Mouse (Mus musculus): ENCODE measurements at regions not wholly inside any gene's neighbourhood (a gene's known extent, or its start where the extent isn't known, plus 50 kb on each side); places are given as distances from the start of the nearest gene placed in this dataset.
"Not testable (repeated sequence)": the region's sequence is repeated elsewhere in the genome, so short reads cannot be mapped to it uniquely, and the experiment has no call there.

GRCm38 (mm10) chr16:76510861-76511260 is 137.2 kb upstream of the Nrip1 start:
- no peak for DNase-seq

GRCm38 (mm10) chr16:76509109-76509650 is 135.6 kb upstream of the Nrip1 start:
- no peak for DNase-seq

DNA sequence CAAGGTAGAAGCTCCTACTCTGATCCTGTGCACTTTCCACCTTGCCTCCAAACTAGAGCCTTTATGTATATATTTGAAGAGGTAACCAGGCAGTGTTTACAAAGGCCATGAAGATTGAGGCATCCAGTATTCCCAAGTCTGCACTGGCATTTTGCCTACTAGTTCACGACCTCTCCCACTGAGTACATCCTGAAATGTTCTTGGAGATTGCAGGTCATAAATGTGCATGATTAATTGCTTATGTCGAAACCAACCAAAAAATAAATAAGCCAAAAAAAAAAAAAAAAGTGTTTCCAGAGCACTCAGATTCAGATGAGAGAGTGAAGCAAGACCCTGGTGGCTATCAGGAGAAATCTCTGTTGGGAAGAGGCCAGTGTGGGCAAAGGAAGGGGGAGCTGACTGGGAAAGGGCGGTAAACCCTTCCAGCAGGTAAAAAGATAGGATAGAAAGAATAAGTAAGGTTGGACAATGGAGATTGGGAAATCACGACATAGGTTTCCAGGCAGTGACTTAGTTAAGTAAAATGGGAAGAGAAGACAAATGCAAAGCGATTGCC is 133.6 kb upstream of the Nrip1 start:
- peak; percentile 60 for DNase-seq

- DNase-seq = no peak
Measured at GRCm38 (mm10) chr16:76506240-76506639, 132.6 kb upstream of the Nrip1 start.

DNA sequence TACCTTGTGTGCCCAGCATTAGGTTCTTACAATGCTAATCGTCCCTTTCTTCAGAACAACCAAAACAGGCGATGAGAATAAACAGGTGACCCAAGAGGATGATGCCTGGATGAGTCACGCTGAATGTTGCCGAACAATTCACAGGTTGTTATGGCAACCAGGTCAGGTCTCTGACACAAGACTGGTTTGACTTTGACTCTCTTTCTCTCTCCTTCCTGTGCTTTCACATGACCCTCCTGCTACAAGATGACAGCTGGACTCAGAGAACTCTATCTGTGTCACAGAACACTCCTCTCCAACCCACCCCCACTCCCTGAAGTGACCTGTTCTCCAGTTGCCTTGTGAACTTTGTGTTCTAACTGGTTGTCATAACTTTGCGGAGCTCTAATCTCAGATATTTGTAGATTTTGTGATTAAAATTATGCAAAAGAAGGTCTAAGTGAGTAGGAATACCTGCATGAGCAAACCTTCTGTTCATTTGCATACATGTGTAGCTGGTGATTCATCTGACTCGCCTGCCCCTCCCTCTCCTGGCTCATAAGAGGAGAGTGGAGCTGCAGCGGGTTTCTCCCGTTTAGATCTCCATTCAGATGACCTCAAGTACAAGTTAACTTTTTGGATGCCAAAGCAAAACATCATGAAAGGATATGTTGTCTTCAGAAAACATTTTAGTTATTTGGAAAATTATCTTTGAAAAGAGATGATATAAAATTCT is 126.2 kb upstream of the Nrip1 start:
- DNase-seq = no peak

- DNase-seq = no peak
Measured at GRCm38 (mm10) chr16:76498233-76498632, 124.6 kb upstream of the Nrip1 start.

DNA sequence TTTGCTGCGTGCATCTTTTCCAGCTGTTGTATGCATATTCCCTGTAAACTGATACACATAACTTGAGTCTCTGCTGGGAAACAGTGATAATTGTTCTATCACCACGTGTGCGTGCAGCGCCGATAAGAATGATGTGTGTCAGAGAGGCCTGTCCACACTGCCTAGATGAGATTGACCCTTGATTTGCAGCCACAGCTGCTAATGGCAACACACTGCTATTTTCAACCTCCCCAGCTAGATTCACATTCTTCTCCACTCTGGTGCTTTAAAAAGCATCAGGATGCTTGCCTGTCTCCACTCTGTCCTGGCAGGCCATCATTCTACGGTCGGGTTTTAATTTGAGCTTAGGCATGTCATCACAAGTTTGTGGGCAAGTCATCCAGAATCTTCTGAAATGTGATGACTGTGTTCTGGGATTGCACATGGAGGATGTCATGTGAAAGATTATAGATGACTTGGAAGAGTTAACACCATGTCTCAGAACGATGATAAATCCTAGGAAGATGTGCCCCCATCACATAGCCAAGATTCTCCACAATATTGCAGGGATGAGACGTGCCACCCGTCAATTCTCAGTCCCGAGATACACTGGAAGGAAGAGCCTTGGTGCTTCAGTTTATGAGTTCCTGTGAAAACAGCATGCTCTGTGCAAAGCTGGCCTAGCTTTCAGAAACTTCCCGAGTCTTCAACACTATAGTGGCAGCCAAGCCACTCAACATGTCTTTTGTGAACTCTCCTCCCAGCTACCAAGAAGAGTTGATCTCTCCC is 123.6 kb upstream of the Nrip1 start:
- DNase-seq = no peak

GRCm38 (mm10) chr16:76483419-76483818 is 109.8 kb upstream of the Nrip1 start:
- no peak for DNase-seq

DNA sequence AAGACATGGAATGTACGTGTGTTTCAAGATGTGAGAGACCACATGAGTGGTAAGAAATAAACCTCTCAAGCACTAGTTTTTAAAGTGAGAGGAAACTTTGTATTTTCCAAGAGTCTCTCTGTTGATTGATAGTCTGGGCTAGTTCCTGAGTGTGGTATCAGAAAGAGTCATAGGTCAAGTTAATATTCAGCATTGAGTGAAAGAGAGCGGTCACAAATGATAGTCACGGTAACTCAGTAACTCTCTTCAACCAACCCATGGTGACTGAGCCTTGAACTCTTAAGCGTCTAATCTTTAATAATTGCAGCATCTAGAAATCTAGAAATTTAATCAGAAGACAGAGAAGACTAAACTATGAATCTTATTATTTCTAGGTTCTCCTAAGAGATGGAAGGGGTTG is 108.3 kb upstream of the Nrip1 start:
- no peak for DNase-seq

DNA sequence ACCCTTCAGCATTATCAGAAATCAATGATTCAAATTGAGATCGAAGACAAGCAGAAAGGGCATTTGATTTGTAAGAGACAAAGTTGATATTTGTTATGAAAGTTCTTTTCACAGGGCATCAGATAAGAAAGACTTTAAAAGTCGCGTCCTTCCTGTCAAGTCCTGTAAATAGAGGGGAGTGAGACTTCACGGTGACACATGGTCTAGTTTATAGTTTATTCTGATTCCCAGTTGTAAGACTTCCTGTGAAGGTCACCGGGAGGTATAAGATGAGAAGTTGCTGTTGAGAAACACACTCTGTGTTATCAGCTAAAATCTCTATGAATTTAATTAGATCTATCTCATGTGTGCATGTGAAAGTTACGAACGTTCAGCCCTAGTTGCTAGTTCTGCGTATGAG is 103.8 kb upstream of the Nrip1 start:
- DNase-seq = no peak

DNA sequence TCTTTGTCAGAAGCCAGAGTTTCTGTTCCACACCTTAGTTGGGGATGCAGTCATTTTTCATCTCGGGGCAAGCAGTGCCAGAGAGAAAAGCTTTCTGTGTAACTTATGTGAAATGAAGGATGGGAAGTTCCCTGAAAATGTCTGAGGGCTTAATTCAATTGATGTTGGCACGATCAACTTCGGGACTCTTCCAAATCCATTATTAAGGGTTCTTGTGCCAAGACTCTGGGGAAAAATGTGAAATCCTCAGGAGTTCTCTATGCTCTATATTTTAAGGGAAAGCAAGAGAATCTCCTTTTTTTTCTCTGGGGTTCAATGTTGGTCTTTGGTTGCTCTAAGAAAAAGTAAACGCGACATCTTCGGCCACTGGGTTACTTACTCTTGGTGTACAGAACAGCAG is 100.9 kb upstream of the Nrip1 start:
- DNase-seq = no peak

- DNase-seq = no peak
Measured at GRCm38 (mm10) chr16:76472386-76472785, 98.8 kb upstream of the Nrip1 start.

DNA sequence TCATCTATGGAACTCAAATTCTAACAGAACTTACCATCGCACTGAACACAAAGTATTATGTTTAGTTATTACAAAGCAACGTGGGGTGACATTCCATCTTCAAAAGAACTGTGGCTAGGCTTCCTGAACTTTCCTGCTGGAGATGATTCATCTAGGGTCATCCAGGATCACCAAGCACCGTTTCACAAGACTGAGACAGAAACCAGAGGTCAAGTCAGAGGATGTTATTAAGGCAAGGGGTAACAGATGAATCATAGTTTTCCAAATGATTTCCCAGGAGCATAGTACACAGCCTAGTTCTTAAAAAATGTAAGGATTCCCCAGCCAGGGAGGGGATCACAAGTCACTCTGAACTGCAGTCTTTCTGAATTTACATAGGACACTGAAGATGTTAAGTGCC is 97.5 kb upstream of the Nrip1 start:
- DNase-seq = peak; percentile 44

- peak; percentile 50 for DNase-seq
Measured at GRCm38 (mm10) chr16:76459521-76459920, 85.9 kb upstream of the Nrip1 start.

DNA sequence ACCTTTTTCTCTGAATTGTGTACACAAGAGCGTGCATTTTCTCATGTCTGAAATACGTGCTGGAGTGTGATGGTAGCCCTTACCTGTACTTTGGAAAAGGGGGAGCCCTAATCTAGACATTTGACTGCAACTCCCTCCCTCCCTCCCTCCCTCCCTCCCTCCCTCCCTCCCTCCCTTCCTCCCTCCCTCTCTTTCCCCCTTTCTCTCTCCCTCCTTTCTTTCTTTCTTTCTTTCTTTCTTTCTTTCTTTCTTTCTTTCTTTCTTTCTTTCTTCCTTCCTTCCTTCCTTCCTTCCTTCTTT is 82.6 kb upstream of the Nrip1 start:
- DNase-seq = not testable (repeated sequence)

GRCm38 (mm10) chr16:76455499-76456299 is 82.1 kb upstream of the Nrip1 start:
- DNase-seq = no peak

GRCm38 (mm10) chr16:76454741-76455465 is 81.3 kb upstream of the Nrip1 start:
- peak; percentile 68 for DNase-seq

DNA sequence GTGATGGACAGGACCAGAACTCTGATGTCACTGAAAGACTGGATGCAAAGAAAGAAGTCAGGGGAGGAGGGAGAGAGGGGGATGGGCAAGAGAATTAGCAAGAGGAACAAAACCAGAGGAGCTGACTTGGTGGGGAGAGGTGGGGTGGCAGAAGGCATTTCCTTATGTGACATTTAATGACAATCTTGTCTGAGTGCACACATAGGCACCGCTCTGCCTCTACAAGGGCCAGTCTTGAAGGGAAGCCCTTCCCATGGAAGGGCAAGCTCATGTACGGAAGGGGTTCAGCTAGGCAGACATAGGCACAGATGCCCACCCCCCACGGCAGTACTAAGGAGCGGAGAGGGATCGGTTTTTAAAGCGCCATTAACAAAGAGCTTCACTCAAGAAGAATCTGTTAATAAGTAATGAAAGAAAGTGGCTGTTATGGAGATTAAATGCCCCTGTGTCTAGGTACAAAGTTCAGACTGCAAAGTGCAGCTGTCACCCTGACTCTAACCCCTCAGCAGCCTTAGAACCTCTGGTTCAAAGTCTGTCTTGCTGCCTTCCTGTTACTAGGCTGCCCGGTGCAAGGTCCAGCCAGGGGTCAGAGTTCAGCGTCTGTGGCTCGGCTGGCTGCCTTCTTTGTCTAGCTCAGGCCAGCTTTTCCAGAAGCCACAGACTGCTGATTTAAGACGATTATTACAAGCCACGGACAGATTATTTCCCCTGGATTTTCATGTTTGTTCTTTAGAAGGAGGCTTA is 80.0 kb upstream of the Nrip1 start:
- DNase-seq = peak; percentile 47

DNA sequence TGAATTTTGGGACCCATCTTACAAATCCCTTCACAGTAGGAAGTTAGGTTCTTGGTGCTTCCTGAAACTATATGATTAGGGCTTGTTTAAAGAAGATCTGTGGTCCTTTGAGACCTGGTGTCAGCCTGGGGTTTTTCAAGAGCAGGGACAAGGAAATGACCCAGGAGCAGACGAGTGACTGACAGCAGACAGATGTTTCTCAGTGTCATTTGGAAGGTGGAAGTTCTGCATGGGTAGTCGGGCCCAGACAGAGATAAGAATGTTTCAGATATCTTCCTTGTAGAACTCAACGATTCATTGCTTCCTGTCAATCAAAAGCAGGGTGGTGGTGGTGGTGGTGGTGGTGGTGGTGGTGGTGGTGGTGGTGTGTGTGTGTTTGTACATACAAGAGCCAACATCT is 75.1 kb upstream of the Nrip1 start:
- DNase-seq = no peak

GRCm38 (mm10) chr16:76447033-76447432 is 73.4 kb upstream of the Nrip1 start:
- no peak for DNase-seq

- DNase-seq = no peak
Measured at GRCm38 (mm10) chr16:76444668-76445067, 71.0 kb upstream of the Nrip1 start.
